ENCODE assay signal across 20 mouse cellular contexts in the genomic region with DNA sequence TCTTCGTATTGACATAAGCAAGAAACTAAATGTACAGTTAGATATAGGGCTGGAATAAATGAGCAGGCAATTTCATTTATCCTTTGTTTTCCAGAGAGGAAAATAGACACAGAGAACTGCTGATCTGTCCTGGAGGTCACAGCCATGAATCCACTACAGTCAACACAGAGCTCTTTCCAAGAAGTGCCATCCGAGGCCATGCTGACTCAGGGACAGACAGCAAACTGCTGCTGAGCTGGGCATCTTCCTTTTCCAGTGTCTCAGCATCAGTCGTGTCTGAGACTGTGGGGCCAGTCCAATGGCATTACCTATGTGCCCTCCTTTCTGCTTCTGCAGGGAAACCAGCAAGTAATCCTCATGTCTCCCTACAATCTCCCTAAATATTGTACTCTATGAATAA.
"Had no signal": no experiment of that assay in that cellular context is flagged by ENCODE, and none has a peak within 500 bp of the region (broad histone marks: within the 10 kb centered on the region; RNA-seq: fewer than 3 reads in every experiment).

No protein-coding gene starts in this region.

- H3K4me2 ChIP-seq: limb, embryonic 13.5 days; liver, embryonic 12.5 days; liver, embryonic 15.5 days; lung, embryonic 15.5 days; midbrain, embryonic 15.5 days; neural tube, embryonic 12.5 days; neural tube, embryonic 15.5 days; stomach, embryonic 15.5 days had no signal

- H3K4me3 ChIP-seq: layer of hippocampus, adult 2 months; limb, embryonic 10.5 days; limb, embryonic 13.5 days; liver, embryonic 12.5 days; liver, embryonic 15.5 days; lung, embryonic 15.5 days; megakaryocyte, embryonic 14.5 days; midbrain, embryonic 10.5 days; midbrain, embryonic 15.5 days; neural tube, embryonic 12.5 days; neural tube, embryonic 15.5 days; stomach, embryonic 15.5 days had no signal

- H3K36me3 ChIP-seq: limb, embryonic 10.5 days; limb, embryonic 13.5 days; liver, embryonic 12.5 days; liver, embryonic 15.5 days; lung, embryonic 15.5 days; midbrain, embryonic 10.5 days; midbrain, embryonic 15.5 days; neural tube, embryonic 12.5 days; neural tube, embryonic 15.5 days; stomach, embryonic 15.5 days had no signal

- DNase-seq: kidney, postnatal 25 days; layer of hippocampus, adult 9-11 months; liver; lung, adult 18-20 months; lung, postnatal 10 days; lung, postnatal 36 days; thymus, postnatal 25 days had no signal

- H3K9me3 ChIP-seq: limb, embryonic 10.5 days; liver, embryonic 12.5 days; liver, embryonic 15.5 days; lung, embryonic 15.5 days; midbrain, embryonic 15.5 days; neural tube, embryonic 12.5 days; stomach, embryonic 15.5 days had no signal

- ATAC-seq: liver, embryonic 12.5 days; midbrain, embryonic 15.5 days had no signal

- H3K9ac ChIP-seq: limb, embryonic 13.5 days; liver, embryonic 12.5 days; liver, embryonic 15.5 days; lung, embryonic 15.5 days; midbrain, embryonic 15.5 days; neural tube, embryonic 12.5 days; neural tube, embryonic 15.5 days; stomach, embryonic 15.5 days had no signal

- H3K27me3 ChIP-seq: limb, embryonic 13.5 days; liver, embryonic 12.5 days; liver, embryonic 15.5 days; lung, embryonic 15.5 days; megakaryocyte, embryonic 14.5 days; midbrain, embryonic 15.5 days; neural tube, embryonic 12.5 days; neural tube, embryonic 15.5 days; stomach, embryonic 15.5 days had no signal

- H3K4me1 ChIP-seq: limb, embryonic 10.5 days; limb, embryonic 13.5 days; liver, embryonic 12.5 days; liver, embryonic 15.5 days; lung, embryonic 15.5 days; megakaryocyte, embryonic 14.5 days; midbrain, embryonic 10.5 days; midbrain, embryonic 15.5 days; neural tube, embryonic 12.5 days; neural tube, embryonic 15.5 days; stomach, embryonic 15.5 days had no signal

- H3K27ac ChIP-seq: kidney, postnatal 0 days; layer of hippocampus, adult 2 months; limb, embryonic 10.5 days; limb, embryonic 13.5 days; liver, embryonic 12.5 days; liver, embryonic 15.5 days; lung, embryonic 15.5 days; midbrain, embryonic 10.5 days; midbrain, embryonic 15.5 days; neural tube, embryonic 12.5 days; neural tube, embryonic 15.5 days; stomach, embryonic 15.5 days had no signal
